Mouse (Mus musculus): ENCODE measurements around the gene Clpb.

Clpb gene

DNA sequence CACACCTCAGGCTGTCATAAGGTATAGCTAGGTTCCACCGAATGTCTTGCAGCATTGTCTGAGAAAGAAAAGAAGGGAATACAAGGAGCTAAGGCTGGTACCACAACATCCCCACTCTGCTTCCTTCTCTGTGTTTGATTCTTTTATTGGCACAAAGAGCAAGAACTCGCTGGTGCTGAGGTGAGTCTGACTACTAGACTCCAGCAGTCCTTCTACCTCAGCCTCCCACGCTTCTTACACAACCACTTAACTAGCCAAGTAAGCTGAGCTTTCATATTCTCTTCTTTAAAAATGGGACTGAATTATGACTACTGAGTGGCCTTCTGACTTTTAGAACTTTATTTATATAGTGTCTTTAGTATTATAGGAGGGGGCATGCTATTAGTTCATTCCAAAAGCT is 56.9 kb downstream of the Clpb start:
- peak; percentile 49 for DNase-seq (ENCODE audit: extremely low read depth, low read depth, low spot score)

DNA sequence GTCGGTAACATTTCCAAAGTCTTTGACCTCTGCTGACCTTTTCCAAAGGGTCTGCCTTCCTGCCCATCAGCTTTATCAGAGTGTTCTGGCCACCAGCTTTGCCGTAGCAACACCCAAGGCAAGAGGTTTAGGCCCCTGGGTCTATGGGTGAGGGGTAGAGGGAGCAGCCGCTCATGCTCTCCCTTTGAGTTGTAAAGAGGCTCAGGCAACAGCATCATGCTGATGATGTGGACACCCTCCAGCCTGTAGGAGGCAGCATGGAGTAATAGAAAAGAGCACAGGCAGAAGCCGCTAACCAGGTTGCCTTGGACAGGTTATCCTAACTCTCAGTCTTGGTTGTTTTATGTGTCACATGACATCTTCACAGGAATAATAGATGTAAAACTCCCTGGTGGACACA is 61.6 kb downstream of the Clpb start:
- DNase-seq (ENCODE audit: extremely low read depth, low read depth, low spot score) = no peak

- DNase-seq (ENCODE audit: extremely low read depth, low read depth, low spot score) = no peak
These were observed 63.5 kb downstream of the Clpb start for GRCm38 (mm10) chr7:101726980-101727379.

- no peak for DNase-seq (ENCODE audit: extremely low read depth, low read depth, low spot score)
These were observed 68.7 kb downstream of the Clpb start for GRCm38 (mm10) chr7:101732096-101732495.

DNA sequence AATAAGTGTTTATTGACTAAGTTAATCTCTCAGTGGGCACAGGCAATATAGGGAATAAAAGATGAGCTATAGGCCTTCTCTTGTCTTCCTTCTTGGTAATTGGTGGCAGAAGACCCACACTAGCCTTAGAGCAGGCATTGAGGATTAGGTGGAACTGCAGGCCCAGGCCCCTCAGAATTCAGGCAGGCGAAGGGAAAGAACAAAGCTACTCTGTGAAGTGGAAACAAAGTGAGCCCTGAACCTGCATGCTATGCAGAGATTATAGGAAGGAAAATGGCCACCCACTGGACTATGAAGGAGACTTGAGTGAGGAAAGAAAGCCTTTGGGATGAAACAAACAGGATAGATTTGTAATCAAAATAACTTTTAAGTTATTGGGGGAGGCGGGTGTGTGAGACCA is 69.6 kb downstream of the Clpb start:
- DNase-seq (ENCODE audit: extremely low read depth, low read depth, low spot score) = no peak

- no peak for DNase-seq (ENCODE audit: extremely low read depth, low read depth, low spot score)
These were observed 71.9 kb downstream of the Clpb start for GRCm38 (mm10) chr7:101735297-101735696.

DNA sequence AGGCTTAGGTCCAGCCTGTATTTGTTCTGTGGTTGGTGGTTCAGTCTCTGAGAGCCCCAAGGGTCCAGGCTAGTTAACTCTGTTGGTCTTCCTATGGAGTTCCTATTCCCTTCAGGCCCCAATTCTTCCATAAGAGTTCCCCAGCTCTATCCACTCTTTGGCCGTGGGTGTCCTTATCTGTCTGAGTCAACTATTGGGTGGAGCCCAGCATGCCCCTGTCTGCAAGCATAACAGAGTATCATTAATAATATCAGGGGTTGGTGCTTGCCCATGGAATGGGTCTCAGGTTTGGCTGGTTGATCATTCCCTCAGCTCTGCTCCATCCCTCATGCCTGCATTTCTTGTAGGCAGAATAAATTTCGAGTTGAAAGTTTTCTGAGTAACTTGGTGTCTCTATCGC is 74.3 kb downstream of the Clpb start:
- DNase-seq (ENCODE audit: extremely low read depth, low read depth, low spot score) = no peak

- DNase-seq (ENCODE audit: extremely low read depth, low read depth, low spot score) = no peak
These were observed 76.2 kb downstream of the Clpb start for GRCm38 (mm10) chr7:101739602-101740001.

- DNase-seq (ENCODE audit: extremely low read depth, low read depth, low spot score) = no peak
These were observed 80.1 kb downstream of the Clpb start for GRCm38 (mm10) chr7:101743487-101743886.

GRCm38 (mm10) chr7:101746559-101747334 is 83.3 kb downstream of the Clpb start:
- DNase-seq (ENCODE audit: extremely low read depth, low read depth, low spot score) = no peak

DNA sequence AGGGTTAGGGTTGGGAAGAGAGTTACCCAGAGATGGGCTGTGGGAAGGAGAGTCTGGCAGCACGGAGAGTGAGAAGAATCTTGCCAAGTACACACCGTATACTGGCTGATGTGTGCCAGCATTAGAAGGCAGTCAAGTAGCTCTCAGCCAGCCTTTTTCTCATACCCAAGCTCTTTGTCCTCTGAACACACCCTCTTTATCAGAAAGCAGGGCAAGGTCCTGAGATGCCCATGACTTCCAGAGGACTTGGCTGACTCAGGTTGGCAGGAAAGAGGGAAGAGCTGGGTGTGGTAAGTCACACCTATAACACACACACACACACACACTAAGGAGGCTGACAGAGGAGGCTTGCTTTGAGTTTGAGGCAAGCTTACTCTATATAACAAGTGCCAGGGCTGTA is 86.8 kb downstream of the Clpb start:
- no peak for DNase-seq (ENCODE audit: extremely low read depth, low read depth, low spot score)

DNA sequence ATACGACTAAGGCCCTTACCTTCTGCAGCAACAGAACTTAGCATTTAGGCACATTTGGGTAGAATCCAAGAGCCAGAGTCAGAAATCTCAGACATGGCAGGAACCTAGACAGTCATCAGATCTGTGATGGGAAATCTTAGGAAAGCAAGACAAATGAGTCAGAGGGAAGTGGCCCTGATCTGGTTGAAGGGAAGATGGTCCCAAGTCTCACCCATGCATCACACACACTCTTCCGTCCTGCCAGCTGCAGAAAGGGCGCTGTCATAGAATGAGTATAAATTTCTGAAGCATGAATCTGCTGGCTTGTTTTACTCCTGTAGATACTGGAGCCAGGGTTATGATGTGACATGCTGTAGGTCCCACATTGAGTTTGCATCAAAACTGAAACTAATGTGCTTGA is 88.9 kb downstream of the Clpb start:
- no peak for DNase-seq (ENCODE audit: extremely low read depth, low read depth, low spot score)

GRCm38 (mm10) chr7:101753492-101753891 is 90.1 kb downstream of the Clpb start:
- DNase-seq (ENCODE audit: extremely low read depth, low read depth, low spot score) = no peak

DNA sequence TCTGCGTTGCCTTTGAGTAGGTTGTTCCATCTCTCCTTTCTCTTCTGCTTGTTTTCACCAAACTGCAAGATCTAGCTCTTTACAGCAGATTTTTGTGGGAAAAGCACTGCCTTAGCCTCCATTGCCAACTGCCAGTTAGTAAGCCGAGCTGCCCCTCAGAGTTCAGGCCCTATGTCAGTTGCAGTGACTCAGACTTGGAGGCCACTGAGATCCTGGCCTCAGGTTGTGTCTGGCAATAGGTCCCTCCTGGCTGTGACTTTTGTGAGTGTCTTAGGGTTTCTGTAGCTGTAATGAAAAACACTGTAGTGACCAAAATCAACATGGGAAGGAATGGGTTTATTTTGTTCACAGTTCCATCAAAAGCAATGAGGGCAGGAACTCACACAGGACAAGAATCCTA is 91.0 kb downstream of the Clpb start:
- no peak for DNase-seq (ENCODE audit: extremely low read depth, low read depth, low spot score)

DNA sequence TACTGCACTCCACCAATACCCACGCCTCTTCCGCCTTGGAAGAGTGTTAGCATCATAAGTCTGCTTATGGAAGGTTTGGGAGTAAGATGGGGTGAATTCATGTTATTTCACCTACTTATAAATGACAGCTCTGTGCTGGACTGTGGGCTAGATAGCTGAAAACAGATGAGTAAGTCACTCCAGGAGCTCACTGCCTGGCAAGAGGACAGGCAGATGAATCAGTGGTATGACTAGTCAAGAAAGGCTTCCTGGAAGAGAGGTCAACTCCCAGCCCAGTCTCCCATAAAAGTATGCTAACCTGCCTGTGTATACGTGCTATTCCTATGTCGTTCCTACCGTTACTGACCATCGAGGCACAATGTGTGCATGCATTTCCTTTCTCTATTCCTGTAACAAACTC is 91.9 kb downstream of the Clpb start:
- DNase-seq (ENCODE audit: extremely low read depth, low read depth, low spot score) = no peak

DNA sequence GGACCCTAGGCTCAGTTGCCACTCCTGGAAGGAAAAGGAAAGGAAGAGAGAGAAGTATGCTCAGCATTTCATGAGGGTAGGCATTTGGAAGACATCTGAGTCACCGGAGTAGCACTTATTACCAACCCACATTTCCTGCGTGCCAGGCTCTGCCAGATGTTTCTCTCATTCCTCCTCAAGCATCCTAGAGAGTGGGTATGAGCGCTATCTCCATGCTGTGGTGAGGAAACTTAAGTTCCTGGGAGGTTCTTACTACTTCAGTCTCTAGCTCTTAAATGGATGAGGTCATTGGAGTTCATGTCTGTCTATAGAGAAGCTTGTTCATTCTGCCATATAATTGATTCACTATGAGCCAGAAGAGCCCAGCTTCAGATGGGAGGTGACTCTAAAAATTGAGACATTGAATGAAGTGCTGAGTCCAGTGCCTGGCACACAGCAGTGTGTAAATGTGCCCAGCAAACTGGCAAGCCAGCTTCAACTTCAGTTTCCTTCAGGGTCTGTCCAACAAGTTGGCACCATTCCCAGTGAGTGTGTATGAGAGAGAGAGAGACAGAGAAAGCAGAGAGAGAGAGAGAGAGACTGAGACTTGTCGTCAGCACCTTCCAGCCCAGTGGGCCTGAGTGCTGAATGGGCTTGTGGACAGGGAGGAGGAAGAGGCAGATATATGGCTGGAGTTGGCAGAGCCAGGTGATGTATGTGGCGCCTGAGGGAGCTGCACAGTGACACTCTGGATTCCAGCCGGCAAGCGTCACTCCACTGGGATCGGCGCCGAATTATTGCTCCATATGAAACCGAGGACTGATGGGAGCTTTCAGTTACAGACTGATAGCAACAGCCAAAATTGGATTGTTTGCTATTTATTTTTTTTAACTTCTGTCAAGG is 98.7 kb downstream of the Clpb start:
- peak; percentile 42 for DNase-seq (ENCODE audit: extremely low read depth, low read depth, low spot score)

DNA sequence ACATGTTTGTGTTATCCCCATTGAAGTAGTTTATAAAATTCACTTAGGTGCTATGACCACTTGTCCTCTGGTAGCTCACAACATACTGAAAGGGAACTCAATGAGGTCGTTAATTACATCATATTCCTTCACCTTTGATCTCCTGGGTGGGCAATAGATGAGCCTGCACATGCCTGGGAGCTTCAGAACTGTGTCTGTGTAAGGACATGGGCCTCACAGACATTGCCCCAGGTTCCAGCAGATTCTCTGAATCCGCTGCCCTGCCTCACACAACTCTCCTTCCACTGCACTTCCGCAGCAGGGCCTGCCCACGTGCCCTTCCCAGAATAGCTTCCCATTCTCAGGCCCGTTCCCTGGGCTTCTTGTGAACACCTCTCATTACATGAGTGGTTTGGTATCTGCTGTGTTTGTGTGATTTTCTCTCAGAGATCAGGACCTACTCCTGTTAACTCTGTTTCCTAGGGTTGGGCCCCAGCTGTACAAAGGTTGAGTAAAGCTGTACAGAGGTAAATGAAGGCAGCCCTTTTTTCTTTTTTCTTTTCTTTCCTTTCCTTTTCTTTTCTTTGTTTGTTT is 104.0 kb downstream of the Clpb start:
- no peak for DNase-seq (ENCODE audit: extremely low read depth, low read depth, low spot score)

- no peak for DNase-seq (ENCODE audit: extremely low read depth, low read depth, low spot score)
These were observed 106.6 kb downstream of the Clpb start for GRCm38 (mm10) chr7:101770051-101770450.

DNA sequence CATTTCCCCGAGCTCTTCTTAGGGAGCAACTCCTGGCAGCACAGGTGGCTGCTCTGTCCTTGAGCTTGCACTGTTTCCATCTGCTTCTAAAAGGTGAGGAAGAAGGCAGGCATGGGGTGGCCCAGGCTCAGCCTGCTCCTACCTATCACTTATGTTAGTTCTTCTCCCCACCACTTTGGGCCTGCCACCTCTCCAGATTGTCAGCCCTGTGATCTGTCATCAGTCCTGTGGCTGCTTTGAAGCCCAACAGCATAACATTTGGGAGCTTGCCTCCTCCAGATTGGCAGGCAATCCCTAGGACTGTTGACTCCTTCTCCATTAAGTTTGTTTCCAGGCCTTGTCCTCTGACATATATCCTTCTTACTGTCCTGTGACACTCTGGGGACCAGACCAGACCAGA is 108.2 kb downstream of the Clpb start:
- DNase-seq (ENCODE audit: extremely low read depth, low read depth, low spot score) = no peak

DNA sequence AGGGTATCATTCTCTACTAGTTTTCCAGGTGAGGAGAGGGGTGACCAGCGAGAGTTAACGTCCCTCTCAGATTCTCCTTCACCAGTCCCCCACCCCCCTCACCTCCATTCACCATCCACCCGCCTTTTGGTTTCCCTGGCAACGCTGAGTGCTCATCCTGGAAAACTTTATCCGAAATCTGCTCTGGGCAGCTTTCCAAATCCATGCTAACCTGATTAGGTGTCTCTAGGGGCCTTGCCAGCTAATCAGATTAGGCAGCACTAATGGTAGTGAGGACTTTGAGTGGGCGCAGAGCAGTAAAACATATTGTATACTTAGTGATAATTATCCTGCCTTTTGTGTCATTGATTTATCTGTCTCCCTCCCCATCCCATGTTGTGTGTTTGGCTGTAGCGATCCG is 109.3 kb downstream of the Clpb start:
- DNase-seq (ENCODE audit: extremely low read depth, low read depth, low spot score) = no peak

DNA sequence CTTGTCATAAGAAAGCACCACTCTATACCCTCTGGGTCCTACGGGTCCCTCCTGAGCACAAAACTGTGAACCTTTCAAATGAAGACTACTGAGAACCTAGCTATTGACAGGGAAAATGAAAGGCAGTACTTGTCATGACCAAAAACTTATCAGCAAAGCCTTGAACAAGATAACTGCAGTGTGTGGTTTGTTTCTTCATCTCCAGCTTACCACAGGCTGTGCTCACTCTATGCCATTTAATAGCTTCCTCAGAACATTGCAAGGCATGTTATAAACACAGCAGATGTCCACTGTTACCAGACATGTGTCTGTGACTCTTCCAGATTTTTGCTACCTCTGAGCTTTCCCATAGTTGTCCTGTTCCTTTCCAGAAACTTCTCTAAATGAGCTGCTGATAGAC is 113.6 kb downstream of the Clpb start:
- DNase-seq (ENCODE audit: extremely low read depth, low read depth, low spot score) = no peak

GRCm38 (mm10) chr7:101817861-101818401 is 154.5 kb downstream of the Clpb start, which contains the start of gene Phox2a:
Gene Phox2a (plus strand): TSS chr7:101818313.
- no peak for DNase-seq (ENCODE audit: extremely low read depth, low read depth, low spot score)

Measured in fat pad, adult 2 months (tissue).